Mouse (Mus musculus): ENCODE results near the gene Hacl1. TPM values are rescaled to one million over a fixed set of nuclear protein-coding genes. Genes with fewer than 3 reads are reported as not detected.

Hacl1 gene
- total RNA-seq, 2 experiments from 2014 or later, result 13.5 to 13.9 TPM

GRCm38 (mm10) chr14:31663376-31664099 lies 22.5 kb upstream of the Hacl1 start:
- intact Hi-C loops (cut with DNase I), result loop anchor here (2.0 kb wide), 1 partner anchor 41 kb away; no protein-coding TSS in a partner anchor
- DNase-seq, result no peak

GRCm38 (mm10) chr14:31662555-31663211 lies 21.6 kb upstream of the Hacl1 start:
- intact Hi-C loops (cut with DNase I), result loop anchor here (2.0 kb wide), 1 partner anchor 42 kb away; no protein-coding TSS in a partner anchor
- peak; percentile 87 to 89 for DNase-seq

GRCm38 (mm10) chr14:31661671-31662554 lies 20.8 kb upstream of the Hacl1 start:
- DNase-seq, result peak; percentile 87 to 90
- intact Hi-C loops (cut with DNase I), result loop anchor here (1.0 to 2.0 kb wide), 2 partner anchors 35 to 43 kb away; no protein-coding TSS in a partner anchor

GRCm38 (mm10) chr14:31660312-31661093 lies 19.4 kb upstream of the Hacl1 start:
- intact Hi-C loops (cut with DNase I), result loop anchor here (1.0 kb wide), 1 partner anchor 37 kb away; no protein-coding TSS in a partner anchor
- no peak for DNase-seq

GRCm38 (mm10) chr14:31659501-31660181 lies 18.6 kb upstream of the Hacl1 start:
- intact Hi-C loops (cut with DNase I), result loop anchor here (5.0 kb wide), 2 partner anchors 283 to 373 kb away; no protein-coding TSS in a partner anchor
- peak; percentile 78 to 84 for DNase-seq

- intact Hi-C loops (cut with DNase I), result loop anchor here (1.0 to 5.0 kb wide), 3 partner anchors 129 to 374 kb away; no protein-coding TSS in a partner anchor
These were observed 17.1 kb upstream of the Hacl1 start for GRCm38 (mm10) chr14:31658126-31658680.

GRCm38 (mm10) chr14:31656857-31657645 lies 16.0 kb upstream of the Hacl1 start:
- intact Hi-C loops (cut with DNase I), result loop anchor here (1.0 to 5.0 kb wide), 4 partner anchors 134 to 420 kb away; no protein-coding TSS in a partner anchor
- DNase-seq, result peak; percentile 85 to 89

More at GRCm38 (mm10) chr14:31658126-31658680, 17.1 kb upstream of the Hacl1 start:
- DNase-seq, result no peak

- intact Hi-C loops (cut with DNase I), result loop anchor here (1.0 to 5.0 kb wide), 4 partner anchors 135 to 420 kb away; no protein-coding TSS in a partner anchor
- DNase-seq, result no peak
These were observed 15.3 kb upstream of the Hacl1 start for GRCm38 (mm10) chr14:31656386-31656785.

- intact Hi-C loops (cut with DNase I), result loop anchor here (5.0 kb wide), 2 partner anchors 287 to 377 kb away; no protein-coding TSS in a partner anchor
- DNase-seq, result no peak
These were observed 14.3 kb upstream of the Hacl1 start for GRCm38 (mm10) chr14:31655406-31655805.

- DNase-seq, result no peak
- intact Hi-C loops (cut with DNase I), result loop anchor here (5.0 kb wide), 2 partner anchors 287 to 377 kb away; no protein-coding TSS in a partner anchor
These were observed 13.7 kb upstream of the Hacl1 start for GRCm38 (mm10) chr14:31654816-31655215.

- DNase-seq, result no peak
- intact Hi-C loops (cut with DNase I), result no loop called here
These were observed 12.2 kb upstream of the Hacl1 start for GRCm38 (mm10) chr14:31653101-31653875.

- no peak for DNase-seq
- intact Hi-C loops (cut with DNase I), result no loop called here
These were observed 11.5 kb upstream of the Hacl1 start for GRCm38 (mm10) chr14:31652624-31653023.

- intact Hi-C loops (cut with DNase I), result no loop called here
- no peak for DNase-seq
These were observed 11.0 kb upstream of the Hacl1 start for GRCm38 (mm10) chr14:31652106-31652505.

- intact Hi-C loops (cut with DNase I), result no loop called here
- no peak for DNase-seq
These were observed 10.1 kb upstream of the Hacl1 start for GRCm38 (mm10) chr14:31651206-31651605.

GRCm38 (mm10) chr14:31650347-31650746 lies 9.3 kb upstream of the Hacl1 start:
- no peak for DNase-seq
- intact Hi-C loops (cut with DNase I), result no loop called here

GRCm38 (mm10) chr14:31647991-31648390 lies 6.9 kb upstream of the Hacl1 start:
- intact Hi-C loops (cut with DNase I), result no loop called here
- no peak for DNase-seq

GRCm38 (mm10) chr14:31645920-31646319 lies 4.8 kb upstream of the Hacl1 start:
- DNase-seq, result no peak

More at GRCm38 (mm10) chr14:31645920-31646319, 4.8 kb upstream of the Hacl1 start:
- intact Hi-C loops (cut with DNase I), result no loop called here
